Mouse (Mus musculus) gonadal fat pad, adult 2 months (tissue): Measurements from ENCODE around the gene H2al2b. TPM values are rescaled to one million over a fixed set of nuclear protein-coding genes. Genes with fewer than 3 reads are reported as not detected.
"Not testable (repeated sequence)": the region's sequence is repeated elsewhere in the genome, so short reads cannot be mapped to it uniquely, and the experiment has no call there.

Experiments
- DNase-seq: peaks from one replicate; pipeline ENCODE4 v3.0.0-alpha.2; 2012; ENCODE audit warnings: low read depth
- polyA plus RNA-seq: library from polyadenylated mRNA; depleted of rRNA; stranded (reverse); fragments of >200 nt; gene quantifications from 2 replicates; pipeline ENCODE4 v1.2.3, GENCODE M21; 2012; rRNA removed

Gene H2al2b
- not detected in 2 replicates for polyA plus RNA-seq

- DNase-seq, result not testable (repeated sequence)
Observed at GRCm38 (mm10) chrY:2720574-2720973, at the start of gene H2al2b. Gene H2al2b, minus strand, starts transcription at chrY:2720674.

Other genes starting within 250 kb of the H2al2b start
- gene H2al2c, start 121.6 kb downstream of the H2al2b start, polyA plus RNA-seq, result not detected in 2 replicates
- gene Sry, start 57.0 kb downstream of the H2al2b start, polyA plus RNA-seq, result not detected in 2 replicates
- gene Gm4064, start 75.5 kb upstream of the H2al2b start, polyA plus RNA-seq, result not detected in 2 replicates
- gene Rbmy, start 110.0 kb upstream of the H2al2b start, polyA plus RNA-seq, result not detected in 2 replicates
- gene Gm10256, start 110.0 kb upstream of the H2al2b start, polyA plus RNA-seq, result not detected in 2 replicates
- gene Gm10352, start 180.3 kb upstream of the H2al2b start, polyA plus RNA-seq, result 0.08 TPM in 1 of 2 replicates, not detected in the other
- not detected in 2 replicates for gene Gm29289, start 211.9 kb upstream of the H2al2b start, polyA plus RNA-seq